Mouse (Mus musculus) embryonic facial prominence, embryonic 12.5 days (tissue): ENCODE measurements at regions not wholly inside any gene's neighbourhood (a gene's known extent, or its start where the extent isn't known, plus 50 kb on each side); places are given as distances from the start of the nearest gene placed in this dataset.

Experiments
- ATAC-seq: fragments of 200-750 bp; cut with Nextera tagmentation; 2 replicates; pipeline ENCODE4 v1.8.0; 2017; ENCODE audit not compliant: insufficient number of reproducible peaks, insufficient read depth, low FRiP score, low TSS enrichment
- H3K27ac ChIP-seq: fragments of 300-500 bp; sonication (generic); 2 replicates; pipeline ENCODE4 v1.5.1; 2016; ENCODE audit warnings: mild to moderate bottlenecking
- H3K27me3 ChIP-seq: fragments of 300-500 bp; sonication (generic); 2 replicates; pipeline ENCODE4 v1.6.1; 2016; ENCODE audit warnings: mild to moderate bottlenecking, moderate library complexity
- H3K36me3 ChIP-seq: fragments of 300-500 bp; sonication (generic); 2 replicates; pipeline ENCODE4 v1.6.1; 2016; ENCODE audit warnings: mild to moderate bottlenecking
- H3K4me1 ChIP-seq: fragments of 300-500 bp; sonication (generic); 2 replicates; pipeline ENCODE4 v1.6.1; 2016
- H3K4me2 ChIP-seq: fragments of 300-500 bp; sonication (generic); replicated peaks from 2 replicates; pipeline ENCODE4 v1.6.1; 2016; ENCODE audit warnings: mild to moderate bottlenecking, moderate library complexity
- H3K4me3 ChIP-seq: fragments of 300-500 bp; sonication (generic); 2 replicates; pipeline ENCODE4 v1.5.1; 2016; ENCODE audit warnings: mild to moderate bottlenecking
- H3K9ac ChIP-seq: fragments of 300-500 bp; sonication (generic); 2 replicates; pipeline ENCODE4 v1.6.1; 2016; ENCODE audit warnings: mild to moderate bottlenecking, moderate library complexity
- H3K9me3 ChIP-seq: fragments of 300-500 bp; sonication (generic); 2 replicates; pipeline ENCODE4 v1.6.1; 2016; ENCODE audit warnings: mild to moderate bottlenecking, moderate library complexity
- WGBS: fragments of 180-500 bp; shearing (Covaris S2); methylation state at CpG from one replicate; pipeline ENCODE4 v1.1.7; 2016; 5-methylcytosine and 5-hydroxymethylcytosine counted together

- no peak overlapping the region for H3K27ac ChIP-seq
- no peaks in the 10 kb centered on the region for H3K27me3 ChIP-seq
- WGBS = 64% methylated on average over 7 of the region's 7 CpGs
- H3K9ac ChIP-seq = no peak overlapping the region
- H3K4me3 ChIP-seq = no peak overlapping the region
- H3K9me3 ChIP-seq = no peaks in the 10 kb centered on the region
- no peak for ATAC-seq
- no peaks in the 10 kb centered on the region for H3K36me3 ChIP-seq
- no peak overlapping the region for H3K4me2 ChIP-seq
- 0 out of 2 replicates have a peak, but pooled peaks cover 4% of the 10 kb centered on the region for H3K4me1 ChIP-seq
These were observed 262.3 kb upstream of the Rnaseh2b start for GRCm38 (mm10) chr14:62030059-62030458.

GRCm38 (mm10) chr14:62033661-62034060 is 258.7 kb upstream of the Rnaseh2b start:
- H3K27me3 ChIP-seq = no peaks in the 10 kb centered on the region
- no peak overlapping the region for H3K27ac ChIP-seq
- 93% methylated on average over 4 of the region's 4 CpGs for WGBS
- no peaks in the 10 kb centered on the region for H3K9me3 ChIP-seq
- no peak for ATAC-seq
- no peak overlapping the region for H3K4me2 ChIP-seq
- H3K4me1 ChIP-seq = 0 out of 2 replicates have a peak, but pooled peaks cover 14% of the 10 kb centered on the region
- no peak overlapping the region for H3K9ac ChIP-seq
- H3K4me3 ChIP-seq = no peak overlapping the region
- no peaks in the 10 kb centered on the region for H3K36me3 ChIP-seq

- H3K27ac ChIP-seq = no peak overlapping the region
- H3K27me3 ChIP-seq = no peaks in the 10 kb centered on the region
- H3K4me1 ChIP-seq = 0 out of 2 replicates have a peak, but pooled peaks cover 14% of the 10 kb centered on the region
- H3K9ac ChIP-seq = no peak overlapping the region
- no peak for ATAC-seq
- no peak overlapping the region for H3K4me2 ChIP-seq
- 22% methylated on average over 4 of the region's 4 CpGs for WGBS
- H3K36me3 ChIP-seq = no peaks in the 10 kb centered on the region
- H3K9me3 ChIP-seq = no peaks in the 10 kb centered on the region
- no peak overlapping the region for H3K4me3 ChIP-seq
These were observed 257.7 kb upstream of the Rnaseh2b start for GRCm38 (mm10) chr14:62034664-62035063.

GRCm38 (mm10) chr14:62035416-62035815 is 257.0 kb upstream of the Rnaseh2b start:
- Histone ChIP-seq H3K9me3 (no peaks in the 10 kb centered on the region), H3K27me3 (no peaks in the 10 kb centered on the region), H3K36me3 (no peaks in the 10 kb centered on the region), H3K9ac (no peak overlapping the region), H3K27ac (no peak overlapping the region), H3K4me1 (0 out of 2 replicates have a peak, but pooled peaks cover 10% of the 10 kb centered on the region), H3K4me2 (no peak overlapping the region), H3K4me3 (no peak overlapping the region)
- no peak for ATAC-seq
- 87% methylated on average over 3 of the region's 3 CpGs for WGBS

GRCm38 (mm10) chr14:62037514-62037913 is 254.9 kb upstream of the Rnaseh2b start:
- no peak for ATAC-seq
- 70% methylated on average over 1 of the region's 1 CpGs for WGBS
- H3K4me2 ChIP-seq = no peak overlapping the region
- 0 out of 2 replicates have a peak, but pooled peaks cover 10% of the 10 kb centered on the region for H3K4me1 ChIP-seq
- H3K9ac ChIP-seq = no peak overlapping the region
- no peaks in the 10 kb centered on the region for H3K27me3 ChIP-seq
- H3K27ac ChIP-seq = no peak overlapping the region
- H3K4me3 ChIP-seq = no peak overlapping the region
- no peaks in the 10 kb centered on the region for H3K36me3 ChIP-seq
- H3K9me3 ChIP-seq = no peaks in the 10 kb centered on the region

- 95% methylated on average over 5 of the region's 5 CpGs for WGBS
- no peaks in the 10 kb centered on the region for H3K36me3 ChIP-seq
- H3K4me2 ChIP-seq = no peak overlapping the region
- H3K4me1 ChIP-seq = 0 out of 2 replicates have a peak, but pooled peaks cover 10% of the 10 kb centered on the region
- no peaks in the 10 kb centered on the region for H3K9me3 ChIP-seq
- no peak overlapping the region for H3K4me3 ChIP-seq
- H3K27ac ChIP-seq = 0 out of 2 replicates have a peak overlapping the region, but pooled peaks have one; percentile 36
- H3K9ac ChIP-seq = no peak overlapping the region
- no peaks in the 10 kb centered on the region for H3K27me3 ChIP-seq
- no peak for ATAC-seq
These were observed 254.5 kb upstream of the Rnaseh2b start for GRCm38 (mm10) chr14:62037917-62038316.

GRCm38 (mm10) chr14:62042305-62043116 is 249.9 kb upstream of the Rnaseh2b start:
- Histone ChIP-seq H3K27me3 (no peaks in the 10 kb centered on the region), H3K4me2 (no peak overlapping the region), H3K27ac (no peak overlapping the region), H3K4me3 (no peak overlapping the region), H3K36me3 (no peaks in the 10 kb centered on the region), H3K9me3 (no peaks in the 10 kb centered on the region), H3K4me1 (no peaks in the 10 kb centered on the region), H3K9ac (no peak overlapping the region)
- no peak for ATAC-seq
- 64% methylated on average over 11 of the region's 11 CpGs for whole genome bisulfite sequencing

- no peak for ATAC-seq
- H3K4me3 ChIP-seq = no peak overlapping the region
- H3K27me3 ChIP-seq = no peaks in the 10 kb centered on the region
- no peaks in the 10 kb centered on the region for H3K36me3 ChIP-seq
- H3K4me2 ChIP-seq = no peak overlapping the region
- no peaks in the 10 kb centered on the region for H3K4me1 ChIP-seq
- no peak overlapping the region for H3K9ac ChIP-seq
- 87% methylated on average over 4 of the region's 4 CpGs for WGBS
- H3K27ac ChIP-seq = no peak overlapping the region
- H3K9me3 ChIP-seq = no peaks in the 10 kb centered on the region
These were observed 249.3 kb upstream of the Rnaseh2b start for GRCm38 (mm10) chr14:62043117-62043422.

GRCm38 (mm10) chr14:62050941-62051340 is 241.4 kb upstream of the Rnaseh2b start:
- Histone ChIP-seq H3K9ac (no peak overlapping the region), H3K27ac (no peak overlapping the region), H3K27me3 (no peaks in the 10 kb centered on the region), H3K4me2 (no peak overlapping the region), H3K4me1 (peaks cover 5% of the 10 kb centered on the region; the same call in 1 of the 2 replicates), H3K9me3 (no peaks in the 10 kb centered on the region), H3K36me3 (no peaks in the 10 kb centered on the region), H3K4me3 (no peak overlapping the region)
- WGBS = 89% methylated on average over 6 of the region's 6 CpGs
- ATAC-seq = no peak

- Histone ChIP-seq H3K9ac (no peak overlapping the region), H3K27me3 (no peaks in the 10 kb centered on the region), H3K9me3 (no peaks in the 10 kb centered on the region), H3K4me3 (no peak overlapping the region), H3K36me3 (no peaks in the 10 kb centered on the region), H3K4me1 (peaks cover 5% of the 10 kb centered on the region; the same call in 1 of the 2 replicates), H3K4me2 (no peak overlapping the region), H3K27ac (no peak overlapping the region)
- ATAC-seq = no peak
- WGBS = 68% methylated on average over 1 of the region's 1 CpGs
These were observed 240.5 kb upstream of the Rnaseh2b start for GRCm38 (mm10) chr14:62051923-62052322.

GRCm38 (mm10) chr14:62053004-62053403 is 239.4 kb upstream of the Rnaseh2b start:
- H3K9ac ChIP-seq = no peak overlapping the region
- no peak for ATAC-seq
- 65% methylated on average over 6 of the region's 6 CpGs for WGBS

GRCm38 (mm10) chr14:62057096-62057495 is 235.3 kb upstream of the Rnaseh2b start:
- Histone ChIP-seq H3K9me3 (no peaks in the 10 kb centered on the region), H3K4me1 (peaks cover 5% of the 10 kb centered on the region; the same call in 1 of the 2 replicates), H3K4me3 (no peak overlapping the region), H3K27me3 (no peaks in the 10 kb centered on the region), H3K4me2 (no peak overlapping the region), H3K9ac (no peak overlapping the region), H3K27ac (no peak overlapping the region), H3K36me3 (no peaks in the 10 kb centered on the region)
- WGBS = 65% methylated on average over 4 of the region's 4 CpGs
- ATAC-seq = no peak

More at GRCm38 (mm10) chr14:62053004-62053403, 239.4 kb upstream of the Rnaseh2b start:
- Histone ChIP-seq H3K4me3 (no peak overlapping the region), H3K4me2 (no peak overlapping the region), H3K9me3 (no peaks in the 10 kb centered on the region), H3K27ac (0 out of 2 replicates have a peak overlapping the region, but pooled peaks have one; percentile 30), H3K36me3 (no peaks in the 10 kb centered on the region), H3K27me3 (no peaks in the 10 kb centered on the region), H3K4me1 (peaks cover 5% of the 10 kb centered on the region; the same call in 1 of the 2 replicates)
